Comparison of ENCODE assay signal across 8 mouse cellular contexts in genomic region chr9:41328480-41328879, GRCm38 (mm10).
DNase-seq lines count a peak whose midpoint lies in the region; ATAC-seq lines count a peak whose summit lies in the region.

No protein-coding gene starts in this region.

- no peak for ATAC-seq in liver, embryonic 11.5 days (replicated peaks; ENCODE audit: low FRiP score)
- ATAC-seq in forebrain, embryonic 15.5 days (replicated peaks), result no peak
- ATAC-seq in limb, embryonic 12.5 days (ENCODE audit: insufficient number of reproducible peaks, insufficient read depth, low FRiP score, low TSS enrichment, low read depth), result no peak
- no peak for ATAC-seq in stomach, embryonic 16.5 days (ENCODE audit: insufficient read depth, low FRiP score)
- ATAC-seq in cerebellum, adult (ENCODE audit: insufficient number of reproducible peaks, low FRiP score, low TSS enrichment), result no peak

- peak overlapping the region; percentile 37 for H3K4me2 ChIP-seq in liver, embryonic 11.5 days
- peak overlapping the region; percentile 40 for H3K4me2 ChIP-seq in forebrain, embryonic 15.5 days (replicated peaks)
- H3K4me2 ChIP-seq in limb, embryonic 12.5 days, result peak overlapping the region; percentile 21; the same call in 1 of the 2 replicates
- H3K4me2 ChIP-seq in stomach, embryonic 16.5 days (ENCODE audit: low read depth, low read length), result peak overlapping the region; percentile 28; the same call in 1 of the 2 replicates

- H3K9ac ChIP-seq in liver, embryonic 11.5 days (ENCODE audit: low read depth, low read length), result no peak overlapping the region
- peak overlapping the region; percentile 14 for H3K9ac ChIP-seq in forebrain, embryonic 15.5 days (replicated peaks)
- H3K9ac ChIP-seq in limb, embryonic 12.5 days (replicated peaks), result no peak overlapping the region
- H3K9ac ChIP-seq in stomach, embryonic 16.5 days (ENCODE audit: low read length), result no peak overlapping the region

- no peak for DNase-seq in liver, embryonic 11.5 days (ENCODE audit: low spot score)
- DNase-seq in liver, result no peak
- no peak for DNase-seq in cerebellum, postnatal 25 days
- DNase-seq in thymus, postnatal 10 days (ENCODE audit: low spot score in 2 of 2), result no peak

- peak overlapping the region; percentile 19; the same call in 1 of the 2 replicates for H3K4me3 ChIP-seq in liver, embryonic 11.5 days (ENCODE audit: low read depth, low read length)
- H3K4me3 ChIP-seq in forebrain, embryonic 15.5 days, result peak overlapping the region; percentile 18
- no peak overlapping the region for H3K4me3 ChIP-seq in limb, embryonic 12.5 days (replicated peaks)
- 0 out of 2 replicates have a peak overlapping the region, but pooled peaks have one; percentile 1 for H3K4me3 ChIP-seq in stomach, embryonic 16.5 days (replicated peaks; ENCODE audit: low read length)

- no peak overlapping the region for H3K27ac ChIP-seq in liver, embryonic 11.5 days (ENCODE audit: low read depth, low read length)
- peak overlapping the region; percentile 47 for H3K27ac ChIP-seq in forebrain, embryonic 15.5 days (replicated peaks)
- peak overlapping the region; percentile 35; the same call in 1 of the 2 replicates for H3K27ac ChIP-seq in limb, embryonic 12.5 days
- no peak overlapping the region for H3K27ac ChIP-seq in stomach, embryonic 16.5 days (ENCODE audit: low read length)

- no peaks in the 10 kb centered on the region for H3K27me3 ChIP-seq in liver, embryonic 11.5 days (replicated peaks; ENCODE audit: control insufficient read depth, insufficient read depth, low read length)
- no peaks in the 10 kb centered on the region for H3K27me3 ChIP-seq in forebrain, embryonic 15.5 days
- no peaks in the 10 kb centered on the region for H3K27me3 ChIP-seq in limb, embryonic 12.5 days
- H3K27me3 ChIP-seq in stomach, embryonic 16.5 days (ENCODE audit: control insufficient read depth, insufficient read depth, low read length), result no peaks in the 10 kb centered on the region

- no peaks in the 10 kb centered on the region for H3K4me1 ChIP-seq in liver, embryonic 11.5 days (replicated peaks; ENCODE audit: control insufficient read depth, insufficient read depth, low read length)
- H3K4me1 ChIP-seq in forebrain, embryonic 15.5 days, result peaks cover 30% of the 10 kb centered on the region
- H3K4me1 ChIP-seq in limb, embryonic 12.5 days (replicated peaks), result peaks cover 31% of the 10 kb centered on the region
- peaks cover 16% of the 10 kb centered on the region; the same call in 1 of the 2 replicates for H3K4me1 ChIP-seq in stomach, embryonic 16.5 days (ENCODE audit: control insufficient read depth, insufficient read depth, low read length)

- H3K9me3 ChIP-seq in liver, embryonic 11.5 days (ENCODE audit: control insufficient read depth, low read length), result no peaks in the 10 kb centered on the region
- no peaks in the 10 kb centered on the region for H3K9me3 ChIP-seq in forebrain, embryonic 15.5 days
- no peaks in the 10 kb centered on the region for H3K9me3 ChIP-seq in limb, embryonic 12.5 days
- no peaks in the 10 kb centered on the region for H3K9me3 ChIP-seq in stomach, embryonic 16.5 days (replicated peaks; ENCODE audit: control insufficient read depth, low read length)

- H3K36me3 ChIP-seq in liver, embryonic 11.5 days (ENCODE audit: control insufficient read depth, insufficient read depth, low read length), result no peaks in the 10 kb centered on the region
- no peaks in the 10 kb centered on the region for H3K36me3 ChIP-seq in forebrain, embryonic 15.5 days
- H3K36me3 ChIP-seq in limb, embryonic 12.5 days, result no peaks in the 10 kb centered on the region
- H3K36me3 ChIP-seq in stomach, embryonic 16.5 days (ENCODE audit: control insufficient read depth, insufficient read depth, low read length), result no peaks in the 10 kb centered on the region

- 47% methylated on average over 5 of the region's 5 CpGs for WGBS in liver, embryonic 11.5 days
- WGBS in forebrain, embryonic 15.5 days, result 14% methylated on average over 5 of the region's 5 CpGs
- WGBS in limb, embryonic 12.5 days, result 12% methylated on average over 5 of the region's 5 CpGs
- WGBS in stomach, embryonic 16.5 days, result 39% methylated on average over 5 of the region's 5 CpGs

Comparison
In these comparisons a context has a peak if more than half of its experiments do, and no peak if none do; other contexts are left out.
1. H3K27ac ChIP-seq: peak in forebrain, embryonic 15.5 days (single experiment) and limb, embryonic 12.5 days (single experiment); none in liver, embryonic 11.5 days (single experiment) and stomach, embryonic 16.5 days (single experiment).
2. Peak in every context shown above with its lines, with median percentiles within 50 percentile points of each other: H3K4me2 ChIP-seq.